Mouse (Mus musculus) ES-Bruce4 (cell line): Measurements from ENCODE around the gene Psma5. TPM values are rescaled to one million over a fixed set of nuclear protein-coding genes. Genes with fewer than 3 reads are reported as not detected.

Experiments used
- H3K27ac ChIP-seq: 2 replicates; pipeline ENCODE4 v1.5.1; 2012; ENCODE audit warnings: low read length, inconsistent platforms; ENCODE audit not compliant: insufficient read depth
- H3K27me3 ChIP-seq: 2 replicates; pipeline ENCODE4 v1.6.1; 2012; ENCODE audit warnings: mild to moderate bottlenecking, low read length, inconsistent platforms; ENCODE audit not compliant: control insufficient read depth, poor library complexity, insufficient read depth, severe bottlenecking
- H3K36me3 ChIP-seq: 2 replicates; pipeline ENCODE4 v1.6.1; 2012; ENCODE audit warnings: inconsistent platforms, mild to moderate bottlenecking, low read length, moderate library complexity; ENCODE audit not compliant: control insufficient read depth, poor library complexity, insufficient read depth, severe bottlenecking
- H3K4me1 ChIP-seq: one replicate; pipeline ENCODE4 v1.8.1; 2011; ENCODE audit warnings: low read length; ENCODE audit not compliant: control insufficient read depth, insufficient read depth
- H3K4me3 ChIP-seq: 2 replicates; pipeline ENCODE4 v1.5.1; 2011; ENCODE audit warnings: low read depth, mild to moderate bottlenecking, low read length
- H3K9ac ChIP-seq: 2 replicates; pipeline ENCODE4 v1.6.1; 2012; ENCODE audit warnings: low read depth, mild to moderate bottlenecking, inconsistent platforms; ENCODE audit not compliant: poor library complexity, severe bottlenecking
- H3K9me3 ChIP-seq: replicated peaks from 2 replicates; pipeline ENCODE4 v1.6.1; 2012; ENCODE audit warnings: mild to moderate bottlenecking, low read length, inconsistent platforms; ENCODE audit not compliant: control insufficient read depth, poor library complexity, insufficient read depth, severe bottlenecking
- CTCF ChIP-seq: IDR thresholded peaks from one replicate; pipeline ENCODE4 v1.8.1; 2011; ENCODE audit warnings: low read depth, low read length
- POLR2A ChIP-seq: IDR thresholded peaks from one replicate; pipeline ENCODE4 v1.8.1; 2011; ENCODE audit warnings: low read length; ENCODE audit not compliant: insufficient read depth
- polyA plus RNA-seq: library from polyadenylated mRNA; stranded (reverse); fragments of >200 nt; gene quantifications from 2 replicates; pipeline ENCODE4 v1.2.4, GENCODE M21; 2011; ENCODE audit warnings: low read depth; ENCODE audit not compliant: missing spikeins, insufficient read depth, insufficient read length

Psma5 gene
- polyA plus RNA-seq, 1 experiment: 159 TPM

DNA sequence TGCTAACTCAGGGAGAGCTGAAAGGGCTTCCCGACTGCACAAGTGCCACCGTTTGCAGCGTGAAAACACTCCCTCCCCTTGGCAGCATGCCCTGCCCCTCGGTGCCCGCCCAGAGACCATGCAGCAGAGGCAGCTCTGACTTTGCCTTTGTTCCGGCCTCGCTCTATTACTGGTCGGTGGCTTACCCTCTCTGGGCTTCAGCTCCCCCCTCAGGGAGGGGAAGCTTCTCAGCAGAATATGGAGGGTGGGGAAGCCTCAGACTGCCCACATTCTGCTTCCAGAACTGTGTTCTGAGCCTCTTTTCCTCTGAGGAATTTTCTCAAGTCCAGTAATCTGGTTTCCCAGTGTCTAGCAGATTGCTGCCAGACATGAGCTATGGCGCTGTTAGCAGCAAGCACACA, 71.7 kb downstream of the Psma5 start:
- Histone ChIP-seq H3K9ac (no peak overlapping the region), H3K9me3 (no peaks in the 10 kb centered on the region), H3K36me3 (no peaks in the 10 kb centered on the region; the same call in 1 of the 2 replicates), H3K4me1 (no peaks in the 10 kb centered on the region), H3K4me3 (no peak overlapping the region), H3K27me3 (no peaks in the 10 kb centered on the region), H3K27ac (no peak overlapping the region)
- TF ChIP-seq CTCF (no peak), POLR2A (no peak)

Other genes with a start within 250 kb of the Psma5 start
- 163 and 187 TPM in 2 replicates for gene Gstm1, start 239.0 kb upstream of the Psma5 start, polyA plus RNA-seq
- 14.0 and 15.1 TPM in 2 replicates for gene Gstm4, start 212.0 kb upstream of the Psma5 start, polyA plus RNA-seq
- 34.9 and 48.2 TPM in 2 replicates for gene Ampd2, start 170.3 kb upstream of the Psma5 start, polyA plus RNA-seq
- gene Gnat2, start 164.1 kb upstream of the Psma5 start, polyA plus RNA-seq: 3.2 and 3.5 TPM in 2 replicates
- gene Gnai3, start 110.8 kb upstream of the Psma5 start, polyA plus RNA-seq: 116 and 127 TPM in 2 replicates
- not detected in 2 replicates for gene Gpr61, start 102.0 kb upstream of the Psma5 start, polyA plus RNA-seq
- 4.9 and 5.6 TPM in 2 replicates for gene Amigo1, start 70.6 kb upstream of the Psma5 start, polyA plus RNA-seq
- gene Cyb561d1, start 55.7 kb upstream of the Psma5 start, polyA plus RNA-seq: 3.3 and 3.7 TPM in 2 replicates
- gene Atxn7l2, start 46.0 kb upstream of the Psma5 start, polyA plus RNA-seq: 4.3 and 9.2 TPM in 2 replicates
- not detected in 2 replicates for gene Sypl2, start 30.3 kb upstream of the Psma5 start, polyA plus RNA-seq
- 21.5 and 25.6 TPM in 2 replicates for gene Sort1, start 27.2 kb downstream of the Psma5 start, polyA plus RNA-seq
- gene Mybphl, start 108.0 kb downstream of the Psma5 start, polyA plus RNA-seq: not detected in 2 replicates
- 255 and 272 TPM in 2 replicates for gene Psrc1, start 126.9 kb downstream of the Psma5 start, polyA plus RNA-seq
- 7.1 and 8.9 TPM in 2 replicates for gene Celsr2, start 158.6 kb downstream of the Psma5 start, polyA plus RNA-seq
- 258 and 273 TPM in 2 replicates for gene Sars, start 188.3 kb downstream of the Psma5 start, polyA plus RNA-seq